Mouse (Mus musculus) erythroid progenitor cell, adult 5-6 weeks (primary cell): Measurements from ENCODE around the gene Notch4. TPM values are rescaled to one million over a fixed set of nuclear protein-coding genes. Genes with fewer than 3 reads are reported as not detected.
A peak's percentile ranks its signal among the peaks of the same experiment; 100 is the strongest.

ENCODE experiments used
- ATAC-seq: replicated peaks from 2 replicates; pipeline ENCODE4 v1.8.0; 2016; ENCODE audit warnings: moderate number of reproducible peaks, mild to moderate bottlenecking, moderate TSS enrichment, inconsistent platforms; ENCODE audit not compliant: poor library complexity, low FRiP score, severe bottlenecking
- total RNA-seq, 2 experiments: library from RNA; stranded (forward) in 1 of 2; stranded (reverse) in 1 of 2; fragments of 150-400 nt in 1 of 2; fragments of 186-747, 209-891 nt in 1 of 2; gene quantifications; 2 replicates each; pipeline versions ENCODE4 v1.2.3 to v1.2.4; 2015 to 2017; ENCODE audit warnings: low replicate concordance in 2 of 2

Notch4 gene
- total RNA-seq, 2 experiments from 2014 or later, result not detected

- ATAC-seq, result no peak
Observed at GRCm38 (mm10) chr17:34615871-34616270, 51.8 kb downstream of the Notch4 start, which contains the start of gene Egfl8. Gene Egfl8 (minus strand): TSS chr17:34615971.

- peak; percentile 83 for ATAC-seq
Observed at GRCm38 (mm10) chr17:34618999-34619398, 54.9 kb downstream of the Notch4 start.

GRCm38 (mm10) chr17:34621006-34621405, 56.9 kb downstream of the Notch4 start:
- ATAC-seq, result no peak

GRCm38 (mm10) chr17:34623161-34623560, 59.1 kb downstream of the Notch4 start:
- ATAC-seq, result no peak

DNA sequence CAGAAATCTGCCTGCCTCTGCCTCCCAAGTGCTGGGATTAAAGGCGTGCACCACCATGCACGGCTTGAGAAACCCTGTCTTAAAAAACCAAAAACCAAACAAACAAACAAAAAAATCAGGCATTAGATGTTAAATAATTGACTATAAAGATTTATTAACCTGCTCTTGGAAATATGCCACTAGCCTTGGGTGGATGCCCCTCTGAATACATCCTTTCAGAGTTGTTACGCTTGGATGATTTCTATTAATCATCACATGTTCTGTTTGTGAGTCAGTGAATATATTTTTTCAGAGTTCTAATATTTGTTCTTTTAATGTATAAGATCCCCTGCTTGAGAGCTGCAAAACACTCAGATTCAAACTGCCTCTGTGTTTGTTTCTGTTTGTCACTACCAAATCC, 60.9 kb downstream of the Notch4 start:
- no peak for ATAC-seq

- ATAC-seq, result no peak
Observed at GRCm38 (mm10) chr17:34626062-34626772, 62.1 kb downstream of the Notch4 start.

- ATAC-seq, result peak; percentile 36
Observed at GRCm38 (mm10) chr17:34626773-34627092, 62.7 kb downstream of the Notch4 start.

DNA sequence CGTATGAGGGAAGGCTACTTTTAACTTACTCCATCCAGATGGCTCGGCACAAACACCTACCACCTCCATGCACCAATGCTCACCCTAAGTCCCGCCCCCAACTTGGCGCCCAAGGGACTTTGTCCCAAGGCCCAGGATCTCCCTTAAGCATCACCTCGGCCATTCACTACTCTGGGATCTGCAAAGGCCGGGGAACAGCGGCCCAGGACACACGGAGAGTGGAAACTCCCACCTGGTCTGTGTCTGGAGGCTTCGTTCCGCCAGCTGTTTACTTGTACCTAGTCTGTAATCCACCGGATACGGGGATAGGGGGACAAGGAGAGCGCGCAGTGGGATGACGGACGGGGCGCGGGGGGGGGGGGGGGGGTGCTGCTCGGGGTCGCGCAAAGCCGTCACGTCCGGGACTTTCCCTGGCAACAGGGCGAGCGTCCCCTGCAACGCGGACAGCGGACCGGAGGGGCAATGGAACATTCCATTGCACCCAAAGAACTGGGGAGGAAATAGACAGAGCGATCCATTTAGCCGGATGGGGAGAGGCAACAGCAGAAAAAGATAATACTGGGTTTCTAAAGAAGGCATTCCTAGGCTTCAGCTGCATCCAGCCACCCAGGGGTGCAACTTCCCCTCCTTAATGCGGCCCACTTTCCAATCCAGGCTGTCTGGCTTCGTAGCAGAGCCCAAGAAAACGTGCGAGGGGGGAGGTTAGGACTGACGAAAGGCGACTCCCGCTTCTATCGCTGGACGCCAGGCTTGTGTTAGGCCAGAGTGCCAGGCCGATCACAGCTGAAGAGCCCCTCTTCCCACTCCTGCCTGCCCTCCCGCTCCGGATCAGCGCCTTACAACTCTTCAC, 63.2 kb downstream of the Notch4 start:
- peak; percentile 61 for ATAC-seq

DNA sequence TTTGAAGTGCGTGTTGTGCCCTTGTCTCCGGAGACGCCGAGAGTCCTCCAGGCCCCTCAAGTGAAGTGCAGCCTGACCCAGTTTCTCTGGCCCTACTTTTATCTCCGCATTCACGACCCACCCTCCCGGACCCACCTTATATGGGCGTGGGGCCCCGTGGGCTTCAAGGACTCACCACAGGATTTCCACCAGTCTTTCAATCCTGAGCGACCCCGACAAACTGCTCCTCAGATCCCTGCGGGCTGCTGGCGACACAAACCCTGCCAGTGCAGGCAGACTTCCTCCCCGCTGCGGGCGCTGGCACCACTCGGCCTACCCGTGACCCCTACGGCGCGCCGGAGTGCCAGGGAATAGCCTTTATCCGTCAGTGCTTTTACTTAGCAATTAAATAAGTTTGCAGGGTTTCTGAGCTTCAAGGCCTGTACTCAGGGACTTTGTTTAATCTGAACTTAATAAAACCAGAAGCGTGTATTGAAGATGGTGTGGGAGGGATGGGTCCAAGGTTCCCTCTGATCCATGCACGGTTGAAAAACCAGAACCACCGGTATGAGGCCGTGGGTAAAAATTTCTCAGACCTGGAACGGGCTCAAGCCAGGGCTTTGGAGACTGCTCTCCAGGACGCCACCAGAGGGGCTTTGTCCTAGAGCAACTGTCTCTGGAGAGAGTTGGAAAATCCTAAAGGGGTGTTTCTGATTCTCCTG, 64.0 kb downstream of the Notch4 start, which contains the start of gene Ppt2:
Gene Ppt2 (minus strand): TSS at position 568 of the 701 bp plus-strand sequence.
- no peak for ATAC-seq

DNA sequence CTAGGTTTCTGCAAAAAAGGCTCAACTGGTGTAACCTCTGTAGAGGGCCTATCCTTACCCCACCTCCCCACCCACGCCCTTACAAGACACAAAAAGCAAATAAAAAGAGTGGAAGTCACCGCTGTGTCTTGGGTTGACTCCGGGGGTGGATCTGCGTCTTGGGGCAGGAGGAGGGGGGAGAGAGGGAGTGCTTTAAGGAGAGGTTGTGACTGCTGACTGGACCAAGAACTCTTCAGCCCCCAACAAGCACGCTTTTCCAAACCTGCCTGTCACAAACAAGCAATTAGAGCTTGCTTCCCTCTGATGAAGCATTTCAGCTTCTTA, 64.5 kb downstream of the Notch4 start:
- no peak for ATAC-seq

DNA sequence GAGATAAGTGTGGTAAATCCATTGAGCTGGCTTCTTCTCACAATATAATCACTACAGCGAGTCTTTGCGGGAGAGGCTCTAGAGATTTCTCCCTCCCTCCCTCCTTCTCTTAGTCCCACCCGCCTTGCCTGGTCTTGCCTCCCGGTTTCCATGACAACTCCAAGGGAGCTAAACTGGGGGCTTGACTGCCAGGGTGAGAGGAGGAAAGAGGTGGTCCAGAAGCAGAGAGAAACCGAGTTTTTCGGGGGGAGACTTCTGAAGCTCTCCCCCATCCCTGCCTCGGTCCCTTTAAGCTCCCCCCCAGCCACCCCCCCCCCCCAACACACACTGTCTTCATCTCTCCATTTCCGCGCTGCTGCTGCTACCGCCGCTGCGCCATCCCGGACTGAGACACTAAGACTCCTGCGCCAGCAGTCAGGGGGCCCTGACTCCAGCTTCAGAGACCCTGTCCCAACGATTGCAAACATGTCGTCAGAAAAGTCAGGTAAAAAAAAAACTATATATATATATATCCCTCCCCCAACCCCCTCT, 65.2 kb downstream of the Notch4 start, which contains the start of gene Prrt1:
Gene Prrt1 (plus strand): TSS at position 313 of the 531 bp plus-strand sequence.
- ATAC-seq, result no peak

DNA sequence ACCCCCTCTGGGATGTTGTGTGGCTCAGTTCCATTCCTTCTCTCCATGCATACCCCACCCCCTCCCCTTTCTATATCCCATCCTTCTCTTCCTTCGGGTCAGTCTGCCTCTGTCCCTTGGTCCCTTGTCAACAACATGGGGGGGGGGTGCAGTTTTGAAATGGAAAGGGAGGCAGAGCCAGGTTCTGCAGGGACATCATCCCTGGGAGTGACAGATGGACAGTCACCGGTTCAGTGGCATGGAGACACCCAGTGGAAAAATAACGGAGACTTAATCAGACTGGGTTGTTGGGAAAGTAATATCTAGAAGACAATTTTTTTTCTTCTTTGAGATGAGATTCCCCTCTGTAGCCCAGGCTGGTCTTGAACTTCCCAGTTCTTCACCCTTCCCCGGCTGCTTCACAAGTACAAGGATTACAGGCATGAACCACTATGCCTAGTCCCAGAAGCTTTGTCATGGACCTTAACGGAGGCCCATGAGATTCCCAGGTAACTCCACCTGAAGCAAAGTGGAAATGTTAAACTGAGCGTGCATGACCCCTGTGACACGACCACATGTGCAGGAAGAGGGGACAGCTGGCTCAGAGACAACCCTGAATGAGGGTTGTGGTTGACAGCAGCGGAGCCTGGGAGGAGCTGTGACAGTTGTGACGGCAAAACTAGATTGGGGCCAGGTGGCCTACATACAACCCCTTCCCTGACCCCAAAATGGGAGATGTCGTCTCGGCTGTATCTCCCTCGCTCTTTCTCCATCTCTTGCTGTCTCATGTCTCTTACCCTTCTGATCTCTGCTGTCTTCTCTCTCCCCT, 65.9 kb downstream of the Notch4 start:
- ATAC-seq, result no peak

GRCm38 (mm10) chr17:34630761-34631301, 66.8 kb downstream of the Notch4 start:
- no peak for ATAC-seq

DNA sequence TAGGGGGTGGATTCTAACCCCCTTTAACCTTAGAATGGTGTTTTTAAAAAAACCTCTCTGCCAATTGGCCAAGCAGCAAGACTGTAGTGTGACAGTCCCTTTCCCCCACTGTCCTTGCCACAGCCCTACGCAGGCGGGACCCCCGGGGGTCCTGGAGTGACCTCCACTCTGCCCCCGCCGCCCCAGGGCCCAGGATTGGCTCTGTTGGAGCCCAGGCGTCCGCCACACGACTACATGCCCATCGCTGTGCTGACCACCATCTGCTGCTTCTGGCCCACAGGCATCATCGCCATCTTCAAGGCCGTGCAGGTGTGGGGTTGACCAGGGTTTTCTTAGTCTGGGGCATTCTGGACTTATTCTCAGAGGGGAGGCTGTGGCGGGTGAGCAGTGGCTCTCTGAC, 67.6 kb downstream of the Notch4 start:
- no peak for ATAC-seq

- ATAC-seq, result 0 out of 2 replicates have a peak, but pooled peaks have one; percentile 44
Observed at GRCm38 (mm10) chr17:34632261-34632691, 68.2 kb downstream of the Notch4 start.

- ATAC-seq, result no peak
Observed at GRCm38 (mm10) chr17:34635671-34636070, 71.6 kb downstream of the Notch4 start.

- ATAC-seq, result no peak
Observed at GRCm38 (mm10) chr17:34637459-34637858, 73.4 kb downstream of the Notch4 start.
